Comparison of ENCODE assay signal across 28 mouse cellular contexts in genomic region chr7:6685511-6685910, GRCm38 (mm10). TPM values are rescaled to one million over a fixed set of nuclear protein-coding genes. Genes with fewer than 3 reads are reported as not detected.
A peak's percentile ranks its signal among the peaks of the same experiment; 100 is the strongest.
DNase-seq lines count a peak whose midpoint lies in the region; ATAC-seq and TF ChIP-seq lines count a peak whose summit lies in the region.
"Had no signal": no experiment of that assay in that cellular context is flagged by ENCODE, and none has a peak within 500 bp of the region (broad histone marks: within the 10 kb centered on the region; RNA-seq: fewer than 3 reads in every experiment).

No protein-coding gene starts in this region.

- no peak for ATAC-seq in forebrain, embryonic 11.5 days (replicated peaks; ENCODE audit: low FRiP score)
- ATAC-seq in forebrain, embryonic 16.5 days = no peak
- ATAC-seq in midbrain, postnatal 0 days (ENCODE audit: low FRiP score) = 0 out of 2 replicates have a peak, but pooled peaks have one; percentile 16
- ATAC-seq in midbrain, embryonic 14.5 days (ENCODE audit: low FRiP score, low TSS enrichment) = no peak
- ATAC-seq: forebrain, embryonic 14.5 days; intestine, postnatal 0 days; Patski had no signal

- 90% methylated on average over 6 of the region's 6 CpGs for WGBS in forebrain, embryonic 11.5 days
- WGBS in forebrain, embryonic 16.5 days = 95% methylated on average over 6 of the region's 6 CpGs
- 93% methylated on average over 6 of the region's 6 CpGs for WGBS in midbrain, postnatal 0 days
- 94% methylated on average over 6 of the region's 6 CpGs for WGBS in midbrain, embryonic 14.5 days

- H3K27me3 ChIP-seq in forebrain, embryonic 11.5 days (ENCODE audit: control insufficient read depth, insufficient read depth, low read length) = no peaks in the 10 kb centered on the region
- H3K27me3 ChIP-seq in forebrain, embryonic 16.5 days (replicated peaks; ENCODE audit: control insufficient read depth, insufficient read depth, low read length) = no peaks in the 10 kb centered on the region
- H3K27me3 ChIP-seq in midbrain, postnatal 0 days (ENCODE audit: insufficient read depth, low read length) = no peaks in the 10 kb centered on the region
- H3K27me3 ChIP-seq in midbrain, embryonic 14.5 days (ENCODE audit: control insufficient read depth, insufficient read depth, low read length) = no peaks in the 10 kb centered on the region
- H3K27me3 ChIP-seq: CH12.LX; hindbrain, embryonic 12.5 days; hindbrain, embryonic 15.5 days; Patski had no signal

- no peaks in the 10 kb centered on the region for H3K36me3 ChIP-seq in forebrain, embryonic 11.5 days (ENCODE audit: control insufficient read depth, insufficient read depth, low read length)
- H3K36me3 ChIP-seq in forebrain, embryonic 16.5 days (ENCODE audit: control insufficient read depth, insufficient read depth) = no peaks in the 10 kb centered on the region
- H3K36me3 ChIP-seq in midbrain, postnatal 0 days (ENCODE audit: insufficient read depth, low read length) = peaks cover 7% of the 10 kb centered on the region
- H3K36me3 ChIP-seq in midbrain, embryonic 14.5 days (ENCODE audit: control insufficient read depth, insufficient read depth, low read length) = no peaks in the 10 kb centered on the region
- H3K36me3 ChIP-seq: forebrain, embryonic 10.5 days; G1E; hindbrain, embryonic 12.5 days; hindbrain, embryonic 15.5 days had no signal

- H3K4me2 ChIP-seq in forebrain, embryonic 11.5 days (ENCODE audit: low read depth, low read length, severe bottlenecking) = no peak overlapping the region
- H3K4me2 ChIP-seq in forebrain, embryonic 16.5 days (ENCODE audit: low read length) = no peak overlapping the region
- no peak overlapping the region for H3K4me2 ChIP-seq in midbrain, postnatal 0 days (ENCODE audit: low read depth, low read length, poor library complexity, severe bottlenecking)
- H3K4me2 ChIP-seq in midbrain, embryonic 14.5 days (ENCODE audit: low read length) = no peak overlapping the region
- H3K4me2 ChIP-seq: heart, embryonic 11.5 days; hindbrain, embryonic 12.5 days; hindbrain, embryonic 15.5 days had no signal

- H3K9ac ChIP-seq in forebrain, embryonic 11.5 days (ENCODE audit: low read length) = no peak overlapping the region
- H3K9ac ChIP-seq in forebrain, embryonic 16.5 days (replicated peaks; ENCODE audit: low read depth, low read length) = no peak overlapping the region
- no peak overlapping the region for H3K9ac ChIP-seq in midbrain, postnatal 0 days (replicated peaks; ENCODE audit: low read length, poor library complexity, severe bottlenecking)
- H3K9ac ChIP-seq in midbrain, embryonic 14.5 days (replicated peaks; ENCODE audit: low read length) = no peak overlapping the region
- H3K9ac ChIP-seq: hindbrain, embryonic 12.5 days; hindbrain, embryonic 15.5 days had no signal

- no peaks in the 10 kb centered on the region for H3K9me3 ChIP-seq in forebrain, embryonic 11.5 days (ENCODE audit: control insufficient read depth, low read length)
- no peaks in the 10 kb centered on the region for H3K9me3 ChIP-seq in forebrain, embryonic 16.5 days (ENCODE audit: control insufficient read depth, low read length)
- H3K9me3 ChIP-seq in midbrain, postnatal 0 days (ENCODE audit: low read length) = no peaks in the 10 kb centered on the region
- no peaks in the 10 kb centered on the region for H3K9me3 ChIP-seq in midbrain, embryonic 14.5 days (ENCODE audit: control insufficient read depth, low read length)
- H3K9me3 ChIP-seq: forebrain, embryonic 10.5 days; G1E; hindbrain, embryonic 12.5 days; hindbrain, embryonic 15.5 days had no signal

- H3K4me3 ChIP-seq in forebrain, embryonic 11.5 days (ENCODE audit: low read depth, low read length) = no peak overlapping the region
- H3K4me3 ChIP-seq in forebrain, embryonic 16.5 days (replicated peaks; ENCODE audit: low read length) = no peak overlapping the region
- H3K4me3 ChIP-seq in midbrain, postnatal 0 days (ENCODE audit: low read depth, low read length) = no peak overlapping the region
- H3K4me3 ChIP-seq in midbrain, embryonic 14.5 days (replicated peaks; ENCODE audit: low read depth, low read length) = no peak overlapping the region
- H3K4me3 ChIP-seq: forebrain, embryonic 10.5 days; heart, adult 2 months; hindbrain, embryonic 12.5 days; hindbrain, embryonic 15.5 days had no signal

- TF ChIP-seq CTCF in midbrain, postnatal 0 days (IDR thresholded peaks at IDR 0.05) = no peak

- peak; percentile 36 for DNase-seq in forebrain, embryonic 11.5 days (ENCODE audit: low spot score)
- no peak for DNase-seq in midbrain, postnatal 0 days (ENCODE audit: low spot score)
- DNase-seq in midbrain, embryonic 14.5 days = no peak
- peak; percentile 55 for DNase-seq in adrenal gland, postnatal 10 days
- peak; percentile 71 to 77 for DNase-seq in adrenal gland, postnatal 36 days
- DNase-seq in ovary, postnatal 14 days (ENCODE audit: low spot score) = no peak
- no peak for DNase-seq in right cerebral cortex, postnatal 25 days
- DNase-seq: B cell, adult 2 months; cerebellum, adult 11 months; cerebellum, adult 2 months; cerebellum, adult 9-11 months; cerebellum, postnatal 25 days; gastrocnemius, postnatal 25 days; heart, adult 2 months had no signal

- no peak overlapping the region for H3K27ac ChIP-seq in forebrain, embryonic 11.5 days (ENCODE audit: low read depth, low read length)
- H3K27ac ChIP-seq in forebrain, embryonic 16.5 days (ENCODE audit: low read length) = no peak overlapping the region
- no peak overlapping the region for H3K27ac ChIP-seq in midbrain, postnatal 0 days (ENCODE audit: low read depth, low read length)
- no peak overlapping the region for H3K27ac ChIP-seq in midbrain, embryonic 14.5 days (replicated peaks; ENCODE audit: low read depth, low read length)
- H3K27ac ChIP-seq: forebrain, embryonic 10.5 days; heart, adult 2 months; hindbrain, embryonic 12.5 days; hindbrain, embryonic 15.5 days had no signal

- H3K4me1 ChIP-seq in forebrain, embryonic 11.5 days (replicated peaks; ENCODE audit: control insufficient read depth, insufficient read depth, low read length) = no peaks in the 10 kb centered on the region
- no peaks in the 10 kb centered on the region for H3K4me1 ChIP-seq in forebrain, embryonic 16.5 days (replicated peaks; ENCODE audit: control insufficient read depth, insufficient read depth, low read length)
- H3K4me1 ChIP-seq in midbrain, postnatal 0 days (ENCODE audit: insufficient read depth, low read length) = no peaks in the 10 kb centered on the region
- H3K4me1 ChIP-seq in midbrain, embryonic 14.5 days (ENCODE audit: control insufficient read depth, insufficient read depth, low read length) = no peaks in the 10 kb centered on the region
- H3K4me1 ChIP-seq: forebrain, embryonic 10.5 days; hindbrain, embryonic 12.5 days; hindbrain, embryonic 15.5 days had no signal

RNA-seq across cellular contexts. Expression of gene Zim1, which starts 10.7 kb away (rescaled TPM):
- polyA plus RNA-seq in forebrain, embryonic 11.5 days (2014; fragmentation: Nextera tagmentation; extraction: Ambion mirVana) = 1.2 TPM in 2 replicates
- polyA plus RNA-seq in forebrain, embryonic 16.5 days (2015; fragmentation: Nextera tagmentation; extraction: Ambion mirVana) = 2.7 and 4.1 TPM in 2 replicates
- 32.8 and 47.4 TPM in 2 replicates for total RNA-seq in midbrain, postnatal 0 days (2014; rRNA removed)
- polyA plus RNA-seq in midbrain, postnatal 0 days (2015; fragmentation: Nextera tagmentation; extraction: Ambion mirVana) = 9.0 and 10.0 TPM in 2 replicates
- polyA plus RNA-seq in midbrain, embryonic 14.5 days (2014; fragmentation: Nextera tagmentation; extraction: Ambion mirVana) = 4.3 and 10.4 TPM in 2 replicates
- 10 to 100 TPM; 28.9 to 33.8 TPM for total RNA-seq in adrenal gland, postnatal 10 days (2021)
- 1 to 10 TPM; 5.4 to 5.6 TPM for total RNA-seq in adrenal gland, postnatal 36 days (2021)
- total RNA-seq: CH12.LX; common myeloid progenitor, adult 5-6 weeks; hematopoietic stem cell, adult 5-6 weeks had no signal
- polyA plus RNA-seq: G1E had no signal

RNA-seq across cellular contexts. Expression of gene Peg3, which starts 44.7 kb away (rescaled TPM):
- 100 and 104 TPM in 2 replicates for polyA plus RNA-seq in forebrain, embryonic 11.5 days (2014; fragmentation: Nextera tagmentation; extraction: Ambion mirVana)
- 56.9 and 66.5 TPM in 2 replicates for polyA plus RNA-seq in forebrain, embryonic 16.5 days (2015; fragmentation: Nextera tagmentation; extraction: Ambion mirVana)
- total RNA-seq in midbrain, postnatal 0 days (2014; rRNA removed) = 150 and 171 TPM in 2 replicates
- polyA plus RNA-seq in midbrain, postnatal 0 days (2015; fragmentation: Nextera tagmentation; extraction: Ambion mirVana) = 74.5 and 92.9 TPM in 2 replicates
- polyA plus RNA-seq in midbrain, embryonic 14.5 days (2014; fragmentation: Nextera tagmentation; extraction: Ambion mirVana) = 74.3 and 99.0 TPM in 2 replicates
- 100 to 1,000 TPM in 1 of 2 experiments, 10 to 100 TPM in 1; 97.3 to 102 TPM for total RNA-seq in adrenal gland, postnatal 10 days (2021)
- total RNA-seq in adrenal gland, postnatal 36 days (2021) = 10 to 100 TPM; 37.8 to 39.2 TPM
- total RNA-seq: CH12.LX; common myeloid progenitor, adult 5-6 weeks; hematopoietic stem cell, adult 5-6 weeks had no signal

RNA-seq across cellular contexts. Expression of gene Usp29, which starts 44.9 kb away (rescaled TPM):
- polyA plus RNA-seq in forebrain, embryonic 11.5 days (2014; fragmentation: Nextera tagmentation; extraction: Ambion mirVana) = 13.3 and 14.4 TPM in 2 replicates
- polyA plus RNA-seq in forebrain, embryonic 16.5 days (2015; fragmentation: Nextera tagmentation; extraction: Ambion mirVana) = 19.0 and 32.0 TPM in 2 replicates
- total RNA-seq in midbrain, postnatal 0 days (2014; rRNA removed) = 101 and 117 TPM in 2 replicates
- polyA plus RNA-seq in midbrain, postnatal 0 days (2015; fragmentation: Nextera tagmentation; extraction: Ambion mirVana) = 33.2 and 43.3 TPM in 2 replicates
- polyA plus RNA-seq in midbrain, embryonic 14.5 days (2014; fragmentation: Nextera tagmentation; extraction: Ambion mirVana) = 31.6 and 35.0 TPM in 2 replicates
- 1 to 10 TPM; 2.8 to 4.0 TPM for total RNA-seq in adrenal gland, postnatal 10 days (2021)
- 1 to 10 TPM in 1 of 2 experiments, under 1 TPM in 1; 0.99 to 1.3 TPM for total RNA-seq in adrenal gland, postnatal 36 days (2021)
- total RNA-seq: CH12.LX; common myeloid progenitor, adult 5-6 weeks; gastrocnemius, adult 8-10 months had no signal
- polyA plus RNA-seq: gonadal fat pad, adult 2 months had no signal

Comparison
In these comparisons a context has a peak if more than half of its experiments do, and no peak if none do; other contexts are left out.
1. DNase-seq: peak in forebrain, embryonic 11.5 days (single experiment), adrenal gland, postnatal 10 days (single experiment) and adrenal gland, postnatal 36 days (2 of 2); none in midbrain, postnatal 0 days (single experiment), midbrain, embryonic 14.5 days (single experiment), ovary, postnatal 14 days (single experiment) and right cerebral cortex, postnatal 25 days (single experiment).